11 mouse cellular contexts compared by ENCODE assay signal in the genomic region with DNA sequence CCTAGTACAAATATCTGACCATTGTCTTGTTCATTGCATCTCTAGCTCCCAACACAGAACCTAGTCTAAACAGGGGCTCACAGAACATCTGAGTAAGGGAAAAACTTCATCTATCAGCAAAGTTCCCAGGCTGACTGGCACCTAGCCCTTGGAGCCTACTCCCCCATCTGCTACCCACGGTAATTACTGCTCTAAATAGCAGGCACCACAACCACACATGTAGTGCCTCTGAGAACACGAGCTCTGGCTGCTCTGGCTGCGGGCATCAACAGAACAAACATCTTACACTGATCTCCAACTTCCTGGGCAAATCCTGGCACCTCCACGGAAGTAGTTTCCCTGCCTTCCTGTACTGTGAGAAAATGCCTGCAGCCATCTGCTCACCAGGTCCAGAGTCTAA. TPM values are rescaled to one million over a fixed set of nuclear protein-coding genes. Genes with fewer than 3 reads are reported as not detected.
A peak's percentile ranks its signal among the peaks of the same experiment; 100 is the strongest.
DNase-seq lines count a peak whose midpoint lies in the region; ATAC-seq and TF ChIP-seq lines count a peak whose summit lies in the region.
"Had no signal": no experiment of that assay in that cellular context is flagged by ENCODE, and none has a peak within 500 bp of the region (broad histone marks: within the 10 kb centered on the region; RNA-seq: fewer than 3 reads in every experiment).

No protein-coding gene starts in this region.

- no peak overlapping the region for H3K9ac ChIP-seq in forebrain, embryonic 14.5 days (ENCODE audit: low read length)
- no peak overlapping the region for H3K9ac ChIP-seq in forebrain, embryonic 11.5 days (ENCODE audit: low read length)
- H3K9ac ChIP-seq in heart, embryonic 12.5 days = no peak overlapping the region

- no peak overlapping the region for H3K4me3 ChIP-seq in forebrain, embryonic 14.5 days (ENCODE audit: low read depth, low read length)
- H3K4me3 ChIP-seq in forebrain, embryonic 11.5 days (ENCODE audit: low read depth, low read length) = no peak overlapping the region
- no peak overlapping the region for H3K4me3 ChIP-seq in layer of hippocampus, adult 2 months
- no peak overlapping the region for H3K4me3 ChIP-seq in heart, embryonic 12.5 days

- H3K27ac ChIP-seq in forebrain, embryonic 14.5 days (ENCODE audit: low read depth, low read length) = no peak overlapping the region
- H3K27ac ChIP-seq in forebrain, embryonic 11.5 days (ENCODE audit: low read depth, low read length) = no peak overlapping the region
- H3K27ac ChIP-seq in layer of hippocampus, adult 2 months = no peak overlapping the region
- H3K27ac ChIP-seq in heart, embryonic 12.5 days (ENCODE audit: poor library complexity, severe bottlenecking) = no peak overlapping the region

- intact Hi-C loops in left cerebral cortex, postnatal 36 days (cut with DNase I) = no loop called here

- WGBS in forebrain, embryonic 14.5 days = 63% methylated on average over 4 of the region's 4 CpGs
- 82% methylated on average over 4 of the region's 4 CpGs for WGBS in forebrain, embryonic 11.5 days
- WGBS in heart, embryonic 12.5 days = 64% methylated on average over 4 of the region's 4 CpGs

- no peaks in the 10 kb centered on the region for H3K9me3 ChIP-seq in forebrain, embryonic 14.5 days (replicated peaks; ENCODE audit: control insufficient read depth, low read length)
- H3K9me3 ChIP-seq in forebrain, embryonic 11.5 days (ENCODE audit: control insufficient read depth, low read length) = no peaks in the 10 kb centered on the region
- peaks cover 12% of the 10 kb centered on the region for H3K9me3 ChIP-seq in heart, embryonic 12.5 days (replicated peaks)

- TF ChIP-seq CTCF in layer of hippocampus, adult 2 months (conservative IDR thresholded peaks at IDR 0.05) = no peak

- ATAC-seq in forebrain, embryonic 14.5 days = peak; percentile 63; the same call in 1 of the 2 replicates
- no peak for ATAC-seq in forebrain, embryonic 11.5 days (replicated peaks; ENCODE audit: low FRiP score)
- no peak for ATAC-seq in heart, embryonic 12.5 days (ENCODE audit: insufficient number of reproducible peaks, low FRiP score)

- no peaks in the 10 kb centered on the region for H3K36me3 ChIP-seq in forebrain, embryonic 14.5 days (ENCODE audit: control insufficient read depth, insufficient read depth, low read length)
- H3K36me3 ChIP-seq in forebrain, embryonic 11.5 days (ENCODE audit: control insufficient read depth, insufficient read depth, low read length) = no peaks in the 10 kb centered on the region
- H3K36me3 ChIP-seq in heart, embryonic 12.5 days = no peaks in the 10 kb centered on the region

- no peaks in the 10 kb centered on the region; the same call in 1 of the 2 replicates for H3K4me1 ChIP-seq in forebrain, embryonic 14.5 days (ENCODE audit: control insufficient read depth, insufficient read depth, low read length)
- no peaks in the 10 kb centered on the region for H3K4me1 ChIP-seq in forebrain, embryonic 11.5 days (replicated peaks; ENCODE audit: control insufficient read depth, insufficient read depth, low read length)
- H3K4me1 ChIP-seq in heart, embryonic 12.5 days (replicated peaks) = 0 out of 2 replicates have a peak, but pooled peaks cover 5% of the 10 kb centered on the region

- peak; percentile 71 for DNase-seq in forebrain, embryonic 14.5 days (ENCODE audit: low spot score)
- no peak for DNase-seq in forebrain, embryonic 11.5 days (ENCODE audit: low spot score)
- DNase-seq in brain, adult 2 months (ENCODE audit: low read depth, low spot score) = peak; percentile 82
- peak; percentile 57 to 69 for DNase-seq in layer of hippocampus, adult 2 months (ENCODE audit: low spot score in 2 of 2)
- DNase-seq in left cerebral cortex, postnatal 36 days (ENCODE audit: low spot score in 2 of 2) = peak; percentile 44 to 52
- DNase-seq in kidney, postnatal 25 days = no peak
- DNase-seq in adrenal gland, postnatal 10 days = no peak
- DNase-seq: cerebellum, postnatal 10 days; thymus, postnatal 14 days had no signal

- no peaks in the 10 kb centered on the region for H3K27me3 ChIP-seq in forebrain, embryonic 14.5 days (replicated peaks; ENCODE audit: control insufficient read depth, insufficient read depth, low read length)
- H3K27me3 ChIP-seq in forebrain, embryonic 11.5 days (ENCODE audit: control insufficient read depth, insufficient read depth, low read length) = no peaks in the 10 kb centered on the region
- no peaks in the 10 kb centered on the region for H3K27me3 ChIP-seq in heart, embryonic 12.5 days (replicated peaks)

- H3K4me2 ChIP-seq in forebrain, embryonic 14.5 days (ENCODE audit: low read length) = no peak overlapping the region
- H3K4me2 ChIP-seq in forebrain, embryonic 11.5 days (ENCODE audit: low read depth, low read length, severe bottlenecking) = no peak overlapping the region
- H3K4me2 ChIP-seq in heart, embryonic 12.5 days = no peak overlapping the region
- H3K4me2 ChIP-seq: liver, embryonic 11.5 days had no signal

RNA-seq across cellular contexts. Expression of a gene that starts 28.2 kb away (rescaled TPM):
- 29.7 and 37.9 TPM in 2 replicates for polyA plus RNA-seq in forebrain, embryonic 14.5 days (2014; fragmentation: Nextera tagmentation; extraction: Ambion mirVana)
- polyA plus RNA-seq in forebrain, embryonic 11.5 days (2014; fragmentation: Nextera tagmentation; extraction: Ambion mirVana) = 51.5 and 52.2 TPM in 2 replicates
- total RNA-seq in layer of hippocampus, adult 2 months (2021) = 100 to 1,000 TPM in 1 of 2 experiments, 10 to 100 TPM in 1; 96.3 to 103 TPM
- 100 to 1,000 TPM; 144 to 156 TPM for total RNA-seq in left cerebral cortex, postnatal 36 days (2021)
- polyA plus RNA-seq in heart, embryonic 12.5 days (2016; fragmentation: Nextera tagmentation; extraction: Ambion mirVana) = 55.6 and 62.5 TPM in 2 replicates
- 10 to 100 TPM; 55.2 to 69.6 TPM for total RNA-seq in adrenal gland, postnatal 10 days (2021)

Comparison
In these comparisons a context has a peak if more than half of its experiments do, and no peak if none do; other contexts are left out.
1. DNase-seq: peak in forebrain, embryonic 14.5 days (single experiment), brain, adult 2 months (single experiment), layer of hippocampus, adult 2 months (2 of 2) and left cerebral cortex, postnatal 36 days (2 of 2); none in forebrain, embryonic 11.5 days (single experiment), kidney, postnatal 25 days (0 of 2) and adrenal gland, postnatal 10 days (single experiment).